Mouse (Mus musculus) intestine, embryonic 16.5 days (tissue): ENCODE data around the gene Vipr2. TPM values are rescaled to one million over a fixed set of nuclear protein-coding genes. Genes with fewer than 3 reads are reported as not detected.

Experiments
- ATAC-seq: fragments of 200-750 bp; cut with Nextera tagmentation; 2 replicates; pipeline ENCODE4 v1.8.0; 2017; ENCODE audit warnings: moderate TSS enrichment, moderate library complexity
- H3K27ac ChIP-seq: fragments of 300-500 bp; sonication (generic); 2 replicates; pipeline ENCODE4 v1.5.1; 2014; ENCODE audit warnings: mild to moderate bottlenecking, low read length
- H3K27me3 ChIP-seq: fragments of 300-500 bp; sonication (generic); replicated peaks from 2 replicates; pipeline ENCODE4 v1.6.1; 2014; ENCODE audit warnings: low read length, control low read depth, mixed read lengths; ENCODE audit not compliant: control insufficient read depth, insufficient read depth
- H3K36me3 ChIP-seq: fragments of 300-500 bp; sonication (generic); 2 replicates; pipeline ENCODE4 v1.6.1; 2014; ENCODE audit warnings: low read length, control low read depth; ENCODE audit not compliant: control insufficient read depth, insufficient read depth
- H3K4me1 ChIP-seq: fragments of 300-500 bp; sonication (generic); 2 replicates; pipeline ENCODE4 v1.6.1; 2014; ENCODE audit warnings: low read length, control low read depth, mixed read lengths; ENCODE audit not compliant: control insufficient read depth, insufficient read depth
- H3K4me2 ChIP-seq: fragments of 300-500 bp; sonication (generic); 2 replicates; pipeline ENCODE4 v1.6.1; 2014; ENCODE audit warnings: low read depth, low read length, control low read depth
- H3K4me3 ChIP-seq: fragments of 300-500 bp; sonication (generic); 2 replicates; pipeline ENCODE4 v1.5.1; 2014; ENCODE audit warnings: mild to moderate bottlenecking, low read length
- H3K9ac ChIP-seq: fragments of 300-500 bp; sonication (generic); 2 replicates; pipeline ENCODE4 v1.6.1; 2014; ENCODE audit warnings: low read depth, low read length
- H3K9me3 ChIP-seq: fragments of 300-500 bp; sonication (generic); 2 replicates; pipeline ENCODE4 v1.6.1; 2016; ENCODE audit warnings: low read length, control low read depth; ENCODE audit not compliant: control insufficient read depth
- WGBS: fragments of 180-500 bp; shearing (Covaris S2); extraction: QIAGEN DNeasy Blood & Tissue Kit; methylation state at CpG from one replicate; pipeline ENCODE4 v1.1.7; 2014; 5-methylcytosine and 5-hydroxymethylcytosine counted together
- polyA plus RNA-seq: library from polyadenylated mRNA; unstranded; fragments of >200 nt; fragmentation: Nextera tagmentation; extraction: Ambion mirVana; gene quantifications from 2 replicates; pipeline ENCODE4 v1.2.1, GENCODE M21; 2015

Vipr2 gene
- polyA plus RNA-seq, 1 experiment from 2014 or later = 3.4 TPM

DNA sequence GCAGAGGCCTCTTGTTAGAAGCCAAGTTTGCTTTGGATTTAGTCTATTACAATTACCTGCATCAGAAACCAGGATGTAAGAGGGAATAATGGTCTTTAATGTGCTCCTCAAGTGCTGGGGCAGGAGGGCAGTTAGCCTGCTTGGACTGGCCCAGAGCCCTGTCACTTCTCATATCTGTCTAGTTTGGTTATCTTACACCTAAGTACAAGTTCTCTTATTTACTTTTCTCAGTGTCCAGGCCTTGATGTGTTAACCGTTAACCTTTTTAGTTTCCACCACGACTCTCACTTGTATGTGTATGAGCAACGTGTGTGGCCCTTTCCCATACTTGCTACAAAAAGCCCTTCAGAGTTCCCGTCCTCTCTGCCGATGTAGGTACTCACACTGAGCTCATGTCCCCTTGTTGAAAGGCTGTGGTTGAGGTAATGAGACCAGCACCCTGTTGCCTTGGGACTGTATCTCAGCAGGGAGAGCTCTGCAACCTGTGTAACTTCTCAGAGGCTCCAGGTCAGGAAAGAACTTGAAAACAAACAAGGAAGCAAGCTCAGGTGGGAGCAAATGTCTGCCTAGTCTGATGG is 39.9 kb downstream of the Vipr2 start:
- Histone ChIP-seq H3K27me3 (no peaks in the 10 kb centered on the region), H3K9ac (no peak overlapping the region), H3K27ac (no peak overlapping the region), H3K4me1 (no peaks in the 10 kb centered on the region), H3K4me3 (no peak overlapping the region), H3K36me3 (no peaks in the 10 kb centered on the region), H3K9me3 (no peaks in the 10 kb centered on the region), H3K4me2 (no peak overlapping the region)
- WGBS = 49% methylated on average over 5 of the region's 5 CpGs
- peak; percentile 72 for ATAC-seq

DNA sequence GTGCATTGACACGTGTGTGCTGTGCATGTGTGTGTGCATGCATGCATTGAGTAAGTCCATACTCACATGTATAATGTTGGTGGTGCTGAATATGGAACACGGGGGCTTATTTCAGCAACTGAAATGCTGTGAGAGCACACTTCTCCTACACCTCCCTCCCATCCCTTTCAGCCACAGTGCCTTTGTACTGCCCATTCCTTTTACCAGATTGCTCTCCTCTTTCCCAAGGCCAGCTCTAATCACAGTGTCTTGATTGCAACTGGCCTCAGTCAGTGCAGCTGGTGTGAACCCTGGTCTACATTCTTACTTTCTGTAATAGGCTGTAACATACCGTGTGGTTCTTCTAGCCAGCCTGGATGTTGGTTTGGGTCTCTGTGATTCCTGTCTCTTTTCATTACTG is 41.5 kb downstream of the Vipr2 start:
- 72% methylated on average over 3 of the region's 3 CpGs for WGBS
- H3K27me3 ChIP-seq = no peaks in the 10 kb centered on the region
- H3K4me2 ChIP-seq = no peak overlapping the region
- H3K4me1 ChIP-seq = no peaks in the 10 kb centered on the region
- no peaks in the 10 kb centered on the region for H3K36me3 ChIP-seq
- H3K9ac ChIP-seq = no peak overlapping the region
- no peak overlapping the region for H3K27ac ChIP-seq
- no peak for ATAC-seq
- no peak overlapping the region for H3K4me3 ChIP-seq
- no peaks in the 10 kb centered on the region for H3K9me3 ChIP-seq

DNA sequence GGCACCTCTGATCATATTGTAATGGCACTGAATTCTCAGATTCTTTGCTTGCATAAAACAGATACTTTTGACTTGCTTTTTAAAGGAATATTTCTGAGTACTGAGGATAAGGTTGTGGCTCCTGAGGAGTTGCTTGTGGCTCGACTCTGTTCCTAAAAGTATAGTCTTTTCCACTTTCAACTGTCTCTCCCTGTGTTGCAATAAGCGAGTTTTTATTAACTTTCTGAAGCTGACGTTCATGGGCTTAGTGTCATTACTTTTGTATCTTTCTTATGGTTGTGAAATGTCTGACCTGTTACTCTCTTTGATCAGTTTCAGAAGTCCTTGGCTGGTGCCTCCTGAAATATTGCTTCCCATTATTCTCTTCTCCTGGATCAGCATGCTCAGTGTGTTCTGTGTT is 46.3 kb downstream of the Vipr2 start:
- WGBS = 81% methylated on average over 3 of the region's 3 CpGs
- no peaks in the 10 kb centered on the region for H3K27me3 ChIP-seq
- no peak overlapping the region for H3K9ac ChIP-seq
- no peaks in the 10 kb centered on the region for H3K36me3 ChIP-seq
- H3K9me3 ChIP-seq = no peaks in the 10 kb centered on the region
- H3K4me2 ChIP-seq = no peak overlapping the region
- no peak for ATAC-seq
- H3K27ac ChIP-seq = no peak overlapping the region
- H3K4me1 ChIP-seq = no peaks in the 10 kb centered on the region
- no peak overlapping the region for H3K4me3 ChIP-seq

DNA sequence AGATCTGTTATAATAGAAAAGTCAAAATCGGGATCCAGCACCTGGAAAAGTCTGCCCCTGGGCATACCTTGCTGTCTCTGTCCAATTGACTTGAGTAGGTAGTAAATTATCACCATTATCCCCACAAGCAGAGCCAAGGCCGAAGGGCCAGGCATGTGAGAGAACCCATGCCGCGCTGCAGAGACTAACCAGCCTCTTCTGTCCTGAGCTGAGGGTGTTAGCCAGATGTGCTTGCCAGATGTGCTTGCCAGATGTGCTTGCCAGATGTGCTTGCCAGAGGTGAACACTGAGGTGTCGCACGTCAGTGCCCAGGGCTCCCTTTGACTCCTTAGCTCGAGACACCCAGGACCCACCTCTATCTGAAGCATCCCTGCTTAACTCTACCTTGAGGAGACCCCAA is 53.4 kb downstream of the Vipr2 start:
- Histone ChIP-seq H3K27ac (no peak overlapping the region), H3K4me3 (no peak overlapping the region), H3K4me2 (no peak overlapping the region), H3K27me3 (no peaks in the 10 kb centered on the region), H3K9ac (no peak overlapping the region), H3K9me3 (no peaks in the 10 kb centered on the region), H3K4me1 (no peaks in the 10 kb centered on the region), H3K36me3 (no peaks in the 10 kb centered on the region)
- WGBS = 84% methylated on average over 7 of the region's 7 CpGs
- ATAC-seq = no peak

DNA sequence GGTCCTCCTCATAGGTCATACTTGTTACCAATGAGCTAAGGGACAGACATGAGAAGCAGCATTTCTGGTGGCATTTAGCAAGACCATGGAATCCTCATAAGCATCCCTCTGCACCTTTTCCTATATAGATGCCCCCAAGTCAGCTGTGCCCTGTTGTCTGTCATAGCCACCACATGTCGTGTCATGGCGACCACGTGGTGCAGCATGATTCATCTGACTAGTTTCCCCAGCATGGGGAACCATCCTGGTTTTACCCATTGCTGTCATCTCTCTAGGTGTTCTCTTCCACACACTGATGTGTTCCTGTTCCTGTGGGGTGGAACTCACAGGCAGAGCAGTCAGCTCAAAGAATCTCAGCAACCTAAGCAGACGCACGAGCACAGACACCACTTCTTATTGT is 55.4 kb downstream of the Vipr2 start:
- WGBS = 81% methylated on average over 5 of the region's 5 CpGs

DNA sequence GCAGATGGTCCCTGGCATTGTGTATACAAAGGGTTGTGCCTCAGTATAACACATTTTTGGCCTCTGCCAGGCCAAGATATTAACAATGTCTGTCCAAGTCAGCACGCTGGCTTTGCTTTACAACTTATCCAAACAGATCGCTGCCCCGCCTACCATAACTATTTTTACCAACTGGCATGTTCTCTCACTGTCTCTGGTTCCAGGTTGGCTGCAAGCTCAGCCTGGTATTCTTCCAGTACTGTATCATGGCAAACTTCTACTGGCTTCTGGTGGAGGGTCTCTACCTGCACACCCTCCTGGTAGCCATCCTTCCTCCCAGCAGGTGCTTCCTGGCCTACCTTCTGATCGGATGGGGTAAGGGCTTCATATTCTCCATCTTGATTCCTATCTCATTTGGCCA is 58.4 kb downstream of the Vipr2 start:
- ATAC-seq = no peak
- H3K9me3 ChIP-seq = no peaks in the 10 kb centered on the region
- no peak overlapping the region for H3K9ac ChIP-seq
- H3K4me3 ChIP-seq = no peak overlapping the region
- H3K27ac ChIP-seq = no peak overlapping the region
- H3K4me2 ChIP-seq = no peak overlapping the region
- H3K4me1 ChIP-seq = no peaks in the 10 kb centered on the region
- H3K27me3 ChIP-seq = no peaks in the 10 kb centered on the region
- H3K36me3 ChIP-seq = no peaks in the 10 kb centered on the region
- 88% methylated on average over 4 of the region's 4 CpGs for WGBS

More for the DNA sequence above, 55.4 kb downstream of the Vipr2 start:
- no peak overlapping the region for H3K9ac ChIP-seq
- H3K4me3 ChIP-seq = no peak overlapping the region
- ATAC-seq = no peak
- H3K27ac ChIP-seq = no peak overlapping the region
- no peaks in the 10 kb centered on the region for H3K27me3 ChIP-seq
- H3K4me2 ChIP-seq = no peak overlapping the region
- no peaks in the 10 kb centered on the region for H3K36me3 ChIP-seq
- no peaks in the 10 kb centered on the region for H3K9me3 ChIP-seq
- H3K4me1 ChIP-seq = no peaks in the 10 kb centered on the region

DNA sequence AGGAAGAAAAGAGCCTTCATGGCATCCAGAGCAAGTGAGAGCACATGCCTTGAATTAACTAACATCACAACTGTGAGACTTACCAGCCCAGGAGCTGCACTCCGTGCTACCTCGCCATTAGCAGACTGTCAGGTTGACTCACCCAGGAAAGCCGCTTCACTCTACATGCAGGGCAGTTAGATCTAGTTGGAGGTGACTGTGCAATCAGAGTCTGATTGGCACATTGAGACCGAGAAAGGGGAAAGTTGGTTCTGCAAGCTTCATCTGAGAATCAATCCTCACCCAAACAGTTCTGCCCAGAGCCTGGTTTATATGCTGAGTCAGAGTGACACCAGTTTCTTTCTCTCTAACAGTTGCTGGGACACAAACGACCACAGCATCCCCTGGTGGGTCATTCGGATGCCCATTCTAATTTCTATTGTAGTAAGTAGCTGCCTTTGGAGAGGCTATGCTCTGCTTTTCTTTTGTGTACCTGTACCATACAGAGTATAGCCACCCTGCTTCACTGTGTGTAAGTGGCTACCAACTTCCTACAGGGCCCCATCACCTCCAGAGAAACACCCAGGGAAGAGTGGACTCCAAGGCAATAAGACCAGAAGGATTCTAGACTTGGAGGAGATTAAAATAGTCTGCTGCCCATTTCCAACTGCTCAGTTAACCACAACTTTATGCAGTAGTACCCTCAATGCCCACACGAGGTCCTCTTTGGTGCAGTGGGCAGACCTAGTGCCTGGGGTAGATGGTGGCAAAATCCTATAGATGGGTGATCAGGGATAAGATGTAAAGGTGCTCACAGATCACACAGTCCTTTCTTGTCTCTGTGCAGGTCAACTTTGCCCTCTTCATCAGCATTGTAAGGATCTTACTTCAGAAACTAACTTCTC is 61.0 kb downstream of the Vipr2 start:
- H3K4me1 ChIP-seq = no peaks in the 10 kb centered on the region
- no peaks in the 10 kb centered on the region for H3K27me3 ChIP-seq
- H3K4me2 ChIP-seq = no peak overlapping the region
- no peak overlapping the region for H3K27ac ChIP-seq
- H3K4me3 ChIP-seq = no peak overlapping the region
- no peak for ATAC-seq
- H3K36me3 ChIP-seq = no peaks in the 10 kb centered on the region
- no peaks in the 10 kb centered on the region for H3K9me3 ChIP-seq
- no peak overlapping the region for H3K9ac ChIP-seq
- 68% methylated on average over 7 of the region's 7 CpGs for WGBS

DNA sequence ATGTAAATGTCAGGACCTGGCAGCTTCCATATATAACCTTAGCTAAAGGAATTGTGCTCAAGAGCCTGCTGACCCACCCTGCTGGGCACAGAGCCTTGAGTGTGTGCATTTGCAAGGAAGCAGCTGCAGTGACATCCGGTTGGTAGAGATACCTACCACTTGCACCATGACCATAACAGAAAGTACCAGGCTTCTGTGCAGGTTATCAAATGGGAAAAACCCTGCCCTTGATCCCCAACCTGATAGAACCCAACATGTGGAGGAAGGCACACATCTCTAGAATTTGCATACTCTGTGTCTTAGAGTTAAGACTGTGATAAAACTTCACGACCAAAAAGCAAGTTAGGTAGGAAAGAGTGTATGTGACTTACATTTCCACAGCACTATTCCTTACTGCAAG is 63.1 kb downstream of the Vipr2 start:
- H3K4me3 ChIP-seq = no peak overlapping the region
- ATAC-seq = no peak
- 83% methylated on average over 2 of the region's 2 CpGs for WGBS
- no peaks in the 10 kb centered on the region for H3K9me3 ChIP-seq
- no peaks in the 10 kb centered on the region for H3K27me3 ChIP-seq
- H3K4me2 ChIP-seq = no peak overlapping the region
- no peaks in the 10 kb centered on the region for H3K4me1 ChIP-seq
- no peak overlapping the region for H3K27ac ChIP-seq
- H3K36me3 ChIP-seq = no peaks in the 10 kb centered on the region
- H3K9ac ChIP-seq = no peak overlapping the region

DNA sequence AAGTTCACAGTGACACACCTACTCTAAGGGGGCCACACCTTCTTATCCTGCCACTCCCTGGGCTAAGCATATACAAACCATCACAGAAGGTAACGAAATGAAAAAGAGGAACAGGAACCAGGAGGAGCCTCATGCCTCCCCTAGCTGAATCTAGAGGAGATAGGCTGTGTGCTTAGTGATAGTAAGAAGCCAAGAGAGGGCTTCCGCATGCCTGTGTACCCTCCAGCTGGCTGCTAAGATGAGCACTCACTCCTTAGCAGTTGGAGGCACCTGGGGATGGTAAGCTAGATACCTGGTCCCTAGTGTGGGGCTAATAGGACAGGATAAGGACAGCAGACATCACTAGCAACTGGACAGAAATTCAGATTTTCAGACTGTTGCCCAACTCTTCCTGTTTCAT is 64.3 kb downstream of the Vipr2 start:
- no peaks in the 10 kb centered on the region for H3K9me3 ChIP-seq
- H3K27ac ChIP-seq = no peak overlapping the region
- no peaks in the 10 kb centered on the region for H3K4me1 ChIP-seq
- no peak overlapping the region for H3K4me2 ChIP-seq
- no peak overlapping the region for H3K9ac ChIP-seq
- H3K27me3 ChIP-seq = no peaks in the 10 kb centered on the region
- WGBS = 83% methylated on average over 2 of the region's 2 CpGs
- no peaks in the 10 kb centered on the region for H3K36me3 ChIP-seq
- H3K4me3 ChIP-seq = no peak overlapping the region
- no peak for ATAC-seq
